8 mouse cellular contexts compared by ENCODE assay signal in genomic region chr2:5062496-5063298, GRCm38 (mm10). TPM values are rescaled to one million over a fixed set of nuclear protein-coding genes. Genes with fewer than 3 reads are reported as not detected.
DNase-seq lines count a peak whose midpoint lies in the region; ATAC-seq and TF ChIP-seq lines count a peak whose summit lies in the region.

No protein-coding gene starts in this region.

- peak overlapping the region; percentile 65 for H3K9ac ChIP-seq in kidney, embryonic 16.5 days (replicated peaks; ENCODE audit: low read length)
- H3K9ac ChIP-seq in embryonic facial prominence, embryonic 12.5 days = no peak overlapping the region
- H3K9ac ChIP-seq in intestine, embryonic 14.5 days (ENCODE audit: low read length) = no peak overlapping the region
- peak overlapping the region; percentile 74 for H3K9ac ChIP-seq in midbrain, postnatal 0 days (replicated peaks; ENCODE audit: low read length, poor library complexity, severe bottlenecking)

- H3K27ac ChIP-seq in kidney, embryonic 16.5 days (ENCODE audit: low read length) = no peak overlapping the region
- H3K27ac ChIP-seq in embryonic facial prominence, embryonic 12.5 days = no peak overlapping the region
- no peak overlapping the region for H3K27ac ChIP-seq in intestine, embryonic 14.5 days (ENCODE audit: low read depth)
- no peak overlapping the region for H3K27ac ChIP-seq in midbrain, postnatal 0 days (ENCODE audit: low read depth, low read length)

- 32% methylated on average over 16 of the region's 16 CpGs for WGBS in kidney, embryonic 16.5 days
- WGBS in embryonic facial prominence, embryonic 12.5 days = 39% methylated on average over 16 of the region's 16 CpGs
- WGBS in intestine, embryonic 14.5 days = 40% methylated on average over 16 of the region's 16 CpGs
- 52% methylated on average over 16 of the region's 16 CpGs for WGBS in midbrain, postnatal 0 days

- H3K9me3 ChIP-seq in kidney, embryonic 16.5 days (ENCODE audit: low read length) = no peaks in the 10 kb centered on the region
- no peaks in the 10 kb centered on the region for H3K9me3 ChIP-seq in embryonic facial prominence, embryonic 12.5 days
- H3K9me3 ChIP-seq in intestine, embryonic 14.5 days (ENCODE audit: control insufficient read depth, low read length) = no peaks in the 10 kb centered on the region
- no peaks in the 10 kb centered on the region for H3K9me3 ChIP-seq in midbrain, postnatal 0 days (ENCODE audit: low read length)

- no peaks in the 10 kb centered on the region for H3K27me3 ChIP-seq in kidney, embryonic 16.5 days (ENCODE audit: insufficient read depth, low read length)
- peaks cover 7% of the 10 kb centered on the region; the same call in 1 of the 2 replicates for H3K27me3 ChIP-seq in embryonic facial prominence, embryonic 12.5 days
- H3K27me3 ChIP-seq in intestine, embryonic 14.5 days (replicated peaks; ENCODE audit: control insufficient read depth, insufficient read depth, low read length) = peaks cover 5% of the 10 kb centered on the region; the same call in 1 of the 2 replicates
- H3K27me3 ChIP-seq in midbrain, postnatal 0 days (ENCODE audit: insufficient read depth, low read length) = no peaks in the 10 kb centered on the region

- H3K4me1 ChIP-seq in kidney, embryonic 16.5 days (ENCODE audit: insufficient read depth, low read length) = peaks cover 15% of the 10 kb centered on the region
- H3K4me1 ChIP-seq in embryonic facial prominence, embryonic 12.5 days = no peaks in the 10 kb centered on the region; the same call in 1 of the 2 replicates
- H3K4me1 ChIP-seq in intestine, embryonic 14.5 days (replicated peaks; ENCODE audit: control insufficient read depth, insufficient read depth, low read length) = 0 out of 2 replicates have a peak, but pooled peaks cover 7% of the 10 kb centered on the region
- H3K4me1 ChIP-seq in midbrain, postnatal 0 days (ENCODE audit: insufficient read depth, low read length) = no peaks in the 10 kb centered on the region; the same call in 1 of the 2 replicates

- ATAC-seq in kidney, embryonic 16.5 days (ENCODE audit: low FRiP score, low TSS enrichment) = no peak
- ATAC-seq in embryonic facial prominence, embryonic 12.5 days (ENCODE audit: insufficient number of reproducible peaks, insufficient read depth, low FRiP score, low TSS enrichment) = no peak
- no peak for ATAC-seq in intestine, embryonic 14.5 days (replicated peaks; ENCODE audit: low FRiP score, low TSS enrichment, low read depth)
- ATAC-seq in midbrain, postnatal 0 days (ENCODE audit: low FRiP score) = no peak

- TF ChIP-seq CTCF in midbrain, postnatal 0 days (IDR thresholded peaks at IDR 0.05) = no peak

- peak overlapping the region; percentile 97 for H3K4me2 ChIP-seq in kidney, embryonic 16.5 days (replicated peaks; ENCODE audit: low read depth, low read length)
- H3K4me2 ChIP-seq in embryonic facial prominence, embryonic 12.5 days (replicated peaks) = peak overlapping the region; percentile 94
- H3K4me2 ChIP-seq in intestine, embryonic 14.5 days (ENCODE audit: low read length) = peak overlapping the region; percentile 95
- peak overlapping the region; percentile 79 for H3K4me2 ChIP-seq in midbrain, postnatal 0 days (ENCODE audit: low read depth, low read length, poor library complexity, severe bottlenecking)

- H3K4me3 ChIP-seq in kidney, embryonic 16.5 days (ENCODE audit: low read length) = peak overlapping the region; percentile 71
- no peak overlapping the region; the same call in 1 of the 2 replicates for H3K4me3 ChIP-seq in embryonic facial prominence, embryonic 12.5 days
- peak overlapping the region; percentile 61; the same call in 1 of the 2 replicates for H3K4me3 ChIP-seq in intestine, embryonic 14.5 days (ENCODE audit: low read depth, low read length)
- H3K4me3 ChIP-seq in midbrain, postnatal 0 days (ENCODE audit: low read depth, low read length) = peak overlapping the region; percentile 75

- H3K36me3 ChIP-seq in kidney, embryonic 16.5 days (ENCODE audit: insufficient read depth, low read length) = no peaks in the 10 kb centered on the region
- no peaks in the 10 kb centered on the region for H3K36me3 ChIP-seq in embryonic facial prominence, embryonic 12.5 days
- H3K36me3 ChIP-seq in intestine, embryonic 14.5 days (ENCODE audit: control insufficient read depth, insufficient read depth, low read length) = no peaks in the 10 kb centered on the region
- no peaks in the 10 kb centered on the region for H3K36me3 ChIP-seq in midbrain, postnatal 0 days (ENCODE audit: insufficient read depth, low read length)

- DNase-seq in kidney, postnatal 25 days = no peak
- DNase-seq in intestine, embryonic 14.5 days (ENCODE audit: low spot score) = no peak
- DNase-seq in midbrain, postnatal 0 days (ENCODE audit: low spot score) = no peak
- no peak for DNase-seq in frontal cortex, postnatal 10 days (ENCODE audit: low spot score in 2 of 2)
- no peak for DNase-seq in adrenal gland, adult 2 months
- no peak for DNase-seq in retina, postnatal 1 day

RNA-seq across cellular contexts. Expression of gene Optn, which starts 1.2 kb away (rescaled TPM):
- polyA plus RNA-seq in kidney, embryonic 16.5 days (2015; fragmentation: Nextera tagmentation; extraction: Ambion mirVana) = 15.7 and 16.3 TPM in 2 replicates
- 3.4 and 4.6 TPM in 2 replicates for polyA plus RNA-seq in embryonic facial prominence, embryonic 12.5 days (2016; fragmentation: Nextera tagmentation; extraction: Ambion mirVana)
- polyA plus RNA-seq in intestine, embryonic 14.5 days (2014; fragmentation: Nextera tagmentation; extraction: Ambion mirVana) = 7.3 and 8.2 TPM in 2 replicates
- 25.2 and 35.0 TPM in 2 replicates for total RNA-seq in midbrain, postnatal 0 days (2014; rRNA removed)
- 28.5 and 28.7 TPM in 2 replicates for polyA plus RNA-seq in midbrain, postnatal 0 days (2015; fragmentation: Nextera tagmentation; extraction: Ambion mirVana)
- total RNA-seq in adrenal gland, adult 2 months (2021) = 100 to 1,000 TPM; 100 to 105 TPM
- 4.8 and 5.4 TPM in 2 replicates for polyA plus RNA-seq in adrenal gland, adult 2 months (2012; rRNA removed)

RNA-seq across cellular contexts. Expression of gene Mcm10, which starts 50.1 kb away (rescaled TPM):
- polyA plus RNA-seq in kidney, embryonic 16.5 days (2015; fragmentation: Nextera tagmentation; extraction: Ambion mirVana) = 34.0 and 39.5 TPM in 2 replicates
- polyA plus RNA-seq in embryonic facial prominence, embryonic 12.5 days (2016; fragmentation: Nextera tagmentation; extraction: Ambion mirVana) = 38.7 and 44.8 TPM in 2 replicates
- 44.8 and 51.5 TPM in 2 replicates for polyA plus RNA-seq in intestine, embryonic 14.5 days (2014; fragmentation: Nextera tagmentation; extraction: Ambion mirVana)
- 0.94 and 5.0 TPM in 2 replicates for total RNA-seq in midbrain, postnatal 0 days (2014; rRNA removed)
- polyA plus RNA-seq in midbrain, postnatal 0 days (2015; fragmentation: Nextera tagmentation; extraction: Ambion mirVana) = 1.2 and 1.3 TPM in 2 replicates
- 1 to 10 TPM; 1.6 to 7.9 TPM for total RNA-seq in adrenal gland, adult 2 months (2021)
- polyA plus RNA-seq in adrenal gland, adult 2 months (2012; rRNA removed) = 0.40 and 0.44 TPM in 2 replicates

Comparison
In these comparisons a context has a peak if more than half of its experiments do, and no peak if none do; other contexts are left out.
1. H3K9ac ChIP-seq: peak in kidney, embryonic 16.5 days (single experiment) and midbrain, postnatal 0 days (single experiment); none in embryonic facial prominence, embryonic 12.5 days (single experiment) and intestine, embryonic 14.5 days (single experiment).
2. RNA of gene Mcm10, which starts 50.1 kb away (polyA plus RNA-seq): 44.8 to 51.5 TPM in intestine, embryonic 14.5 days, 38.7 to 44.8 TPM in embryonic facial prominence, embryonic 12.5 days and 34.0 to 39.5 TPM in kidney, embryonic 16.5 days; 1.2 to 1.3 TPM in midbrain, postnatal 0 days and 0.40 to 0.44 TPM in adrenal gland, adult 2 months; every median in the first group is over 10 times any median in the second.
3. Peak in every context shown above with its lines, with median percentiles within 50 percentile points of each other: H3K4me2 ChIP-seq.